Mouse (Mus musculus) heart, embryonic 14.5 days (tissue): Measurements from ENCODE around the gene Col24a1. TPM values are rescaled to one million over a fixed set of nuclear protein-coding genes. Genes with fewer than 3 reads are reported as not detected.

Source experiments
- ATAC-seq: fragments of 200-750 bp; cut with Nextera tagmentation; 2 replicates; pipeline ENCODE4 v1.8.0; 2017; ENCODE audit warnings: low read depth, moderate TSS enrichment; ENCODE audit not compliant: insufficient number of reproducible peaks, insufficient read depth, low FRiP score
- H3K27ac ChIP-seq, 2 experiments: fragments of 200-500 bp in 1 of 2; fragments of 300-500 bp in 1 of 2; sonication (generic) in 1 of 2; replicated peaks in 1 of 2; 2 replicates each; pipeline ENCODE4 v1.5.1; 2012 to 2014; ENCODE audit warnings: low read depth in 2 of 2, low read length in 2 of 2, control low read depth in 1 of 2, mild to moderate bottlenecking in 1 of 2, mixed read lengths in 1 of 2; ENCODE audit not compliant: control insufficient read depth in 1 of 2, insufficient read depth in 1 of 2
- H3K27me3 ChIP-seq: fragments of 300-500 bp; sonication (generic); 2 replicates; pipeline ENCODE4 v1.6.1; 2014; ENCODE audit warnings: mild to moderate bottlenecking, low read length, control low read depth; ENCODE audit not compliant: control insufficient read depth, insufficient read depth
- H3K36me3 ChIP-seq: fragments of 300-500 bp; sonication (generic); 2 replicates; pipeline ENCODE4 v1.6.1; 2014; ENCODE audit warnings: mild to moderate bottlenecking, control low read depth, low read length, mixed read lengths; ENCODE audit not compliant: control insufficient read depth, insufficient read depth
- H3K4me1 ChIP-seq, 2 experiments: fragments of 200-500 bp in 1 of 2; fragments of 300-500 bp in 1 of 2; sonication (generic) in 1 of 2; 2 replicates each; pipeline ENCODE4 v1.6.1; 2012 to 2014; ENCODE audit warnings: low read length in 2 of 2, control low read depth in 1 of 2, mixed read lengths in 1 of 2; ENCODE audit not compliant: control insufficient read depth in 2 of 2, insufficient read depth in 2 of 2
- H3K4me2 ChIP-seq: fragments of 300-500 bp; sonication (generic); 2 replicates; pipeline ENCODE4 v1.6.1; 2014; ENCODE audit warnings: mild to moderate bottlenecking, low read length
- H3K4me3 ChIP-seq, 2 experiments: fragments of 200-500 bp in 1 of 2; fragments of 300-500 bp in 1 of 2; sonication (generic) in 1 of 2; 2 replicates each; pipeline ENCODE4 v1.5.1; 2012 to 2014; ENCODE audit warnings: low read length in 2 of 2, mild to moderate bottlenecking in 2 of 2, control low read depth in 1 of 2, low read depth in 1 of 2, moderate library complexity in 1 of 2; ENCODE audit not compliant: control insufficient read depth in 1 of 2, insufficient read depth in 1 of 2
- H3K9ac ChIP-seq: fragments of 300-500 bp; sonication (generic); 2 replicates; pipeline ENCODE4 v1.6.1; 2014; ENCODE audit warnings: mild to moderate bottlenecking, low read length
- H3K9me3 ChIP-seq: fragments of 300-500 bp; sonication (generic); 2 replicates; pipeline ENCODE4 v1.6.1; 2016; ENCODE audit warnings: low read length, control low read depth; ENCODE audit not compliant: control insufficient read depth
- WGBS: fragments of 180-500 bp; shearing (Covaris S2); extraction: QIAGEN DNeasy Blood & Tissue Kit; methylation state at CpG from one replicate; pipeline ENCODE4 v1.1.7; 2014; 5-methylcytosine and 5-hydroxymethylcytosine counted together
- polyA plus RNA-seq: library from polyadenylated mRNA; unstranded; fragments of >200 nt; fragmentation: Nextera tagmentation; extraction: Ambion mirVana; gene quantifications from 2 replicates; pipeline ENCODE4 v1.2.1, GENCODE M21; 2014

Gene Col24a1
- polyA plus RNA-seq, 1 experiment from 2014 or later, result 0.57 TPM

DNA sequence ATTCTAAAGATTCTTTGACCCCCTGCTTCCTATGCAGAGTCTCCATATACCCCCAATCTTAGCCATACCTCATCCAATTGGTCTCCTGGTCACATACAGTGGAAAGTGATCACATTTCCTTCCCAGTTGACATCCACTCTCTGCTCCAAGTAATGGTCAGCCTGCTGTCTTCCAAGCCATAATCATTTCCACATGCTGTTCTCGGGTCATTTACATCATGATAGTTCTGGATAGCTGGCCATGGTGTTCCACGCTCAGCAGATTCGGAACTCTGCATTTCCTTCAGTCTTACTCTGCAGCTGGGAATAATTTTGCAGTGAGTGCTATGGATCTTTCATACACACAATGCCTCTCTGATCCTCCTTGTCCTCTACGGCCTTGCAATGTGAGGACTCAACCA is 233.0 kb downstream of the Col24a1 start:
- H3K27ac ChIP-seq, result no peak overlapping the region
- no peak overlapping the region for H3K4me2 ChIP-seq
- H3K4me3 ChIP-seq, result no peak overlapping the region
- H3K9me3 ChIP-seq, result no peaks in the 10 kb centered on the region
- no peak overlapping the region for H3K9ac ChIP-seq
- H3K36me3 ChIP-seq, result no peaks in the 10 kb centered on the region
- H3K27me3 ChIP-seq, result no peaks in the 10 kb centered on the region
- no peaks in the 10 kb centered on the region for H3K4me1 ChIP-seq
- ATAC-seq, result no peak
- 82% methylated on average over 4 of the region's 4 CpGs for WGBS

DNA sequence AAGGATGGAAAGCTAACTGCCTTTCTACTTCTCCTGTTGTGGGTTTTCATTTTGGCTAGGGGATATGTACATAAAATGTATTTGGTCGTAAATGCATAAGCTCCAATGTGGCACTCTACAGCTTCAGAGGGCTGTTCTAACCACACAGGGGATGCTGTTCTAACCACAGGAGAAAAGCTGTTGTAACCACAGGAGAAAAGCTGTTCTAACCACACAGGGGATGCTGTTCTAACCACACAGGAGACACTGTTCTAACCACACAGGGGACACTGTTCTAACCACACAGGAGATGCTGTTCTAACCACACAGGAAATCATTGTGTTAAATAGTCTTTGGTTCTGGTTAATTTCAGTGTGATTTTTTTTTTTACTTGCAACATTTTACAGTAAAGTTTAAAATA is 245.6 kb downstream of the Col24a1 start:
- no peaks in the 10 kb centered on the region for H3K4me1 ChIP-seq
- H3K9me3 ChIP-seq, result no peaks in the 10 kb centered on the region
- no peak overlapping the region for H3K27ac ChIP-seq
- H3K36me3 ChIP-seq, result no peaks in the 10 kb centered on the region
- no peaks in the 10 kb centered on the region for H3K27me3 ChIP-seq
- H3K4me3 ChIP-seq, result no peak overlapping the region
- WGBS, result 84% methylated on average over 1 of the region's 1 CpGs
- no peak overlapping the region for H3K9ac ChIP-seq
- no peak for ATAC-seq
- no peak overlapping the region for H3K4me2 ChIP-seq

DNA sequence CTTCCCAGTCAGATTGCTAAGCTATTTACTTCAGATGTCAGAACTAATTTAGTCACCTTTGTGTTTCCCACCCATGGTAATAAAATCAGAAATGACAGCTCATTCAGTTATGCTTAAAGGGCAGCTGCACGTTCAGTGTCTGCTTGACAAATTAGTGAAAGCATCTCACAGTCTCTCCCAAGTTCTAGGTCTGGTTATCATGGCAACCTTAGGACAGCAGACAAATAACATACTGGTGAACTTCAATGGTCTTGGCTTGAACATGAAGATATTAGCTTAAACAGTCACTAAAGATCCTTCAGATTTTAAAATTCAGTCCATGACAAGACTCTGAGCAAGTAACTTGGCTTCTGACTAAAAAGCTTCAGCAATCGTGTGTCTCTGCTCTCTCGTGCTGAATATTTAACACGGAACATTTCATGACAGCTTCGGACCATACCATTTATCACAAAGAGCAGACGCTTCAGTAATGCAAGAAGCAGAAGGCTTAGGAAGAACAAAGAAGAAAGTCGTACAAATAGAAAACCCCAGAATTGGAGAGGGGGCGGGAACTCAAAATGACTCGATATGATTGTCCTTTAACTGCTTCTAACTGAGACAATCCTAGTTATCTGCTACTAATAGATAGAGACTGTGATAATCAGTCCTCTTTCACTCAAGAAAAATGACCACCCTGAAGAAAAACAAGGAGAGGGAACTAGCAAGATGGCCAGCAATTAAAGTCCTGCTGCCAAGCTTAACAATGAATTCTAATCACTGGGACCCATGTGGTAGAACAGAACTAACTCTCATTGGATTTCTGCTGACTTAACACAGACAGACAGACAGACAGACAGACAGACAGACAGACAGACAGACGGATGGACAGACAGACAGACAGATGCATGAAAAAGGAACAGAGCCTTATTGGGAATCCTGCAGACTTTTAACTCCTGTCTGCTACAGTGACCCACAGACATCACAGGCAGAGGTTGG is 256.5 kb downstream of the Col24a1 start:
- Histone ChIP-seq H3K4me3 (no peak overlapping the region), H3K27me3 (no peaks in the 10 kb centered on the region), H3K4me2 (no peak overlapping the region), H3K9me3 (no peaks in the 10 kb centered on the region), H3K36me3 (no peaks in the 10 kb centered on the region), H3K4me1 (no peaks in the 10 kb centered on the region), H3K27ac (no peak overlapping the region), H3K9ac (no peak overlapping the region)
- WGBS, result 75% methylated on average over 10 of the region's 10 CpGs
- ATAC-seq, result no peak

DNA sequence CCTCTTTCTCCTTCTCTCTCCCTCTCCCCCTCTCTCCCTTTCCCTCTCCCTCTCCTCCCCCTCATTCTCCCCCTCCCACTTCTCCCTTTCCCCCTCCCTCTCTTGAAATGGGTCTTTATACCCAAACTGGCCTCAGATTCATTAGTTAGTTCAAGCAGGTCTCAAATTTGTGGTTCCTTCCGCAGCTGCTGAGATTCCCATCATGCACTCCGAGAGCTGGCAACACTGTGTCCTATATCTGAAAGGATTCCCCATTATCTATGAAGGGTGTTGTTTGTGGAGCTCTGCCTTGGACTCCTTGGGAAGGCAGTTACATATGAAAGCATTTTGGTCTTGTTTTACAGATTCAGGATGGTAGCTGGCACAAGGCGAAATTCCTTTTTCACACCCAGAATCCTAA is 257.9 kb downstream of the Col24a1 start:
- Histone ChIP-seq H3K36me3 (no peaks in the 10 kb centered on the region), H3K9me3 (no peaks in the 10 kb centered on the region), H3K27ac (no peak overlapping the region), H3K9ac (no peak overlapping the region), H3K27me3 (no peaks in the 10 kb centered on the region), H3K4me1 (no peaks in the 10 kb centered on the region), H3K4me2 (no peak overlapping the region), H3K4me3 (no peak overlapping the region)
- WGBS, result 67% methylated on average over 3 of the region's 3 CpGs
- ATAC-seq, result no peak

GRCm38 (mm10) chr3:145554388-145554787 is 262.1 kb downstream of the Col24a1 start:
- Histone ChIP-seq H3K9me3 (no peaks in the 10 kb centered on the region), H3K36me3 (no peaks in the 10 kb centered on the region), H3K27me3 (no peaks in the 10 kb centered on the region), H3K4me2 (no peak overlapping the region), H3K4me1 (no peaks in the 10 kb centered on the region), H3K9ac (no peak overlapping the region), H3K27ac (no peak overlapping the region), H3K4me3 (no peak overlapping the region)
- ATAC-seq, result no peak
- 79% methylated on average over 2 of the region's 2 CpGs for WGBS

- 84% methylated on average over 10 of the region's 10 CpGs for WGBS
- Histone ChIP-seq H3K36me3 (no peaks in the 10 kb centered on the region), H3K4me2 (no peak overlapping the region), H3K4me1 (no peaks in the 10 kb centered on the region), H3K9ac (no peak overlapping the region), H3K9me3 (no peaks in the 10 kb centered on the region), H3K4me3 (no peak overlapping the region), H3K27me3 (no peaks in the 10 kb centered on the region), H3K27ac (no peak overlapping the region)
- no peak for ATAC-seq
Observed at GRCm38 (mm10) chr3:145556206-145556605, 263.9 kb downstream of the Col24a1 start.

- Histone ChIP-seq H3K27ac (no peak overlapping the region), H3K4me3 (no peak overlapping the region), H3K9ac (no peak overlapping the region), H3K4me2 (no peak overlapping the region), H3K36me3 (no peaks in the 10 kb centered on the region), H3K4me1 (no peaks in the 10 kb centered on the region), H3K9me3 (peaks cover 12% of the 10 kb centered on the region; the same call in 1 of the 2 replicates), H3K27me3 (no peaks in the 10 kb centered on the region)
- 86% methylated on average over 5 of the region's 5 CpGs for WGBS
- ATAC-seq, result no peak
Observed at GRCm38 (mm10) chr3:145559675-145560074, 267.4 kb downstream of the Col24a1 start.
